Mouse (Mus musculus): Measurements from ENCODE around the gene Tnni1.
A peak's percentile ranks its signal among the peaks of the same experiment; 100 is the strongest.

The Tnni1 gene

GRCm38 (mm10) chr1:135847139-135847562 lies 67.9 kb downstream of the Tnni1 start:
- DNase-seq, result peak in 1 of 2 experiments; percentile 10

GRCm38 (mm10) chr1:135847611-135848351 lies 68.5 kb downstream of the Tnni1 start:
- DNase-seq, result no peak

- DNase-seq, result no peak
These were observed 71.7 kb downstream of the Tnni1 start for GRCm38 (mm10) chr1:135850722-135851512.

- no peak for DNase-seq
These were observed 73.0 kb downstream of the Tnni1 start for GRCm38 (mm10) chr1:135852044-135852756.

- no peak for DNase-seq
These were observed 74.0 kb downstream of the Tnni1 start for GRCm38 (mm10) chr1:135853200-135853599.

GRCm38 (mm10) chr1:135854591-135855343 lies 75.5 kb downstream of the Tnni1 start:
- no peak for DNase-seq

GRCm38 (mm10) chr1:135855344-135855687 lies 76.1 kb downstream of the Tnni1 start:
- no peak for DNase-seq

GRCm38 (mm10) chr1:135856070-135856469 lies 76.8 kb downstream of the Tnni1 start:
- DNase-seq, result no peak

- DNase-seq, result no peak
These were observed 78.0 kb downstream of the Tnni1 start for GRCm38 (mm10) chr1:135857137-135857775.

GRCm38 (mm10) chr1:135858533-135858932 lies 79.3 kb downstream of the Tnni1 start:
- DNase-seq, result no peak

Measured in cerebellum, postnatal 36 days (tissue).